Mouse (Mus musculus) thymus, postnatal 0 days (tissue): Measurements from ENCODE around the gene Mtrf1. TPM values are rescaled to one million over a fixed set of nuclear protein-coding genes. Genes with fewer than 3 reads are reported as not detected.
"Not testable (repeated sequence)": the region's sequence is repeated elsewhere in the genome, so short reads cannot be mapped to it uniquely, and the experiment has no call there.

Source experiments
- DNase-seq: peaks from one replicate; pipeline ENCODE4 v3.0.0-alpha.2; 2015; ENCODE audit warnings: low spot score
- polyA plus RNA-seq: library from polyadenylated mRNA; unstranded; fragments of >200 nt; fragmentation: Nextera tagmentation; extraction: Ambion mirVana; gene quantifications from 2 replicates; pipeline ENCODE4 v1.2.1, GENCODE M21; 2015

Gene Mtrf1
- polyA plus RNA-seq, 1 experiment from 2014 or later, result 9.4 TPM

DNA sequence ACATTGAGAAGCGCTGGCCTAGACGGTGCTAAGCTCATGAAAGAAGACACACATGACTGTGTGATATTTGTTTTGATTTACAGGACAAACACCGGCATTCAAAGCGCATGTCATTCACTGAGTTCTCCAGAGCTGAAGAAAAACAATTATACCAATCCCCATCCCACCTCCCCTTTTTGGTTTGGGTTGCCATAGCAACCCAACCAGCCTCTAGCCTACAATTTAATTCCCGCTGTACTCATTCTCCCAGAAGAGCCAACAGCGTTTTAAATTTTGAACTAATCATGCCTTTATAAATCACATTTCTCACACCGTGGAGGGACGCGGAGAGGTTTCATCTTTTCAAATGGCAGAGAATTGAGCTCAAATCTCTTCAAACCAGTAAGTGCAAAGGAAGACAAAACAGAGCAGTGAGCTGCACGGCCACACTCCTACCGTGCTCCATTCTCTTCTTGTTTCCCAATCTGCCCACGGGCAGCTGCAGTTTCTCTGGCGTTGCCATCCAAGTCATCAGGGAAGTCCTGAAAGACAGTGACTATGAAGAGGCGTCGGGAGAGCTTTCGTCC lies 47.6 kb downstream of the Mtrf1 start:
- no peak for DNase-seq

DNA sequence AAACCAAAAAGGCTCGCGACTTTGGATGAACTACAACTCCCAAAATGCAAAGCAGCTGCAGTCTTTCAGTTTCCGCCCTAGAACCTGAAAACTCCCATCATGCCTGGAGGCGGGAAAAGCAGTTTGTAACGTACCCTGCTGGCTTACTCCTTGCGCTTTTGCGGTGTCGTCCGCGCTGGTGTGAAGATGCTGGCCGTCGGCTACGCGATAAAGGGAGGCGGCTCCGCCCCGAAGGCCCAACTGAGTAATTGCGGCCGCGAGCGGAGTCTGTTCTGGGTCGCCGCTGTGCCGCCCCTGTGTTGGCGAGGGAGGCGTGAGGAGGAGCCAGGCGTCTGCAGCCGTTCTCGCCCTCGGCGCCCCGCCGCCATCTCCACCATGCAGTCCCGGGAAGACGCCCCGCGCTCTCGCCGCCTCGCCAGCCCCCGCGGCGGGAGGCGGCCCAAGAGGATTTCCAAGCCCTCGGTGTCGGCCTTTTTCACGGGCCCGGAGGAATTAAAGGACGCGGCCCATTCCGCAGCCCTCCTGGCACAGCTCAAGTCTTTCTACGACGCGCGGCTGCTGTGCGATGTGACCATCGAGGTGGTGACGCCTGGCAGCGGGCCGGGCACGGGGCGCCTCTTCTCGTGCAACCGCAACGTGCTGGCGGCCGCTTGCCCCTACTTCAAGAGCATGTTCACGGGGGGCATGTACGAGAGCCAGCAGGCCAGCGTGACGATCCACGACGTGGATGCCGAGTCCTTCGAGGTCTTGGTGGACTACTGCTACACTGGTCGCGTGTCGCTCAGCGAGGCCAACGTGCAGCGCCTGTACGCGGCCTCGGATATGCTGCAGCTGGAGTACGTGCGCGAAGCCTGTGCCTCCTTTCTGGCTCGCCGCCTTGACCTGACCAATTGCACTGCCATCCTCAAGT lies 54.4 kb downstream of the Mtrf1 start, which contains the start of gene Kbtbd6:
Gene Kbtbd6 (plus strand): TSS at position 155 of the 910 bp plus-strand sequence.
- DNase-seq, result peak; percentile 90

DNA sequence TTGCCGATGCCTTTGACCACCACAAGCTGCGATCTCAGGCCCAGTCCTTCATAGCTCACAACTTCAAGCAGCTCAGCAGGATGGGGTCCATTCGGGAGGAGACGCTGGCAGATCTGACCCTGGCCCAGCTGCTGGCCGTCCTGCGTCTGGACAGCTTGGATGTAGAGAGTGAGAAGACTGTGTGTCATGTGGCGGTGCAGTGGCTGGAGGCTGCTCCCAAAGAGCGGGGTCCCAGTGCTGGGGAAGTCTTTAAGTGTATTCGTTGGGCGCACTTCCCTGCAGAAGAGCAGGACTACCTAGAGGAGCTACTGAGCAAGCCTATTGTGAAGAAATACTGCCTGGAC lies 55.0 kb downstream of the Mtrf1 start:
- DNase-seq, result not testable (repeated sequence)

DNA sequence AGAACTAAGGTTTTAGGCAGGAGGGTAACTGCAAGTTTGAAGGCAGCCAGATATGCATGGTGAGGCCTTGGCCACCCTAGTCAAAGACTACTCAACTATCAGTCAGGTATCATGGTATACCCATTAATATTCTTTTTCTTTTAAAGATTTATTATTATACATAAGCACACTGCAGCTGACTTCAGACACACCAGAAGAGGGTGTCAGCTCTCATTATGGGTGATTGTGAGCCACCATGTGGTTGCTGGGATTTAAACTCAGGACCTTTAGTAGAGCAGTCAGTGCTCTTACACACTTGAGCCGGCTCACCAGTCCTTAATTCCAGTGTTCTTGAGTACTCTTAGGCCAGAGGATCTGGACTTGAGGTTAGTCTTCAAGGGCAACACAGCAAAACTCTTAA lies 62.8 kb downstream of the Mtrf1 start:
- no peak for DNase-seq

DNA sequence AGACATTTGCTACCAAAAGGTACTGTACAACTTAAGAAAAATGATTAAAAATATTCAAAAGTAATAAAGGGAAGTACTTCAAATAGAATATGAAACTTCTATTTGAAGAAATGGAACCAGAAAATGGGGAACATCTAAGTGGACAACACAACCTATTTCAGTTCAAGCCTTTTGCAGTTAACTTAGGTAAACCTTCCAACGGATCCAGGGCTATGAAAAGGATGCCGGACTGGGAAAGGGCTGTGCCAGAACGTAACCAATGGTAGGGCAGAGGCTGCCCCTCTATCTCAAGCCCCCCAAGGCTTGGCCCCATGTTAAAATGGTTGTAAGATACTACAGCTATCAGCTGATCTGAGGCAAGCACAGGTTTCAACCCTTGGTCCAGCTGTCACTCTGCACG lies 63.4 kb downstream of the Mtrf1 start:
- DNase-seq, result no peak

DNA sequence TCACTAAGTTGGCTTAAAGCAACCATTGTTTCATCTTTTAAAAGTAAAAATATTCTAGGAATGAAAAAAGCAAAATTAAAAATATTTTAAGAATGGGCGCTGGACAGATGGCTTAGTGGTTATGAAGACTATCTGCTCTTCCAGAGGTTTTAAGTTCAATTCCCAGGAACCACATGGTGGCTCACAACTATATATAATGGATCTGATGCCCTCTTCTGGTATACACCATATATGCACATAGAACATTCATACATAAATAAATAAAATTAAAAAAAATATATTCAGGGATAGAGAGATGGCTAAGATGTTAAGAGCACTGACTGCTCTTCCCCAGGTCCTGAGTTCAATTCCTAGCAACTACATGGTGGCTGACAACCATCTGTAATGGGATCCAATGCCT lies 68.1 kb downstream of the Mtrf1 start:
- no peak for DNase-seq

DNA sequence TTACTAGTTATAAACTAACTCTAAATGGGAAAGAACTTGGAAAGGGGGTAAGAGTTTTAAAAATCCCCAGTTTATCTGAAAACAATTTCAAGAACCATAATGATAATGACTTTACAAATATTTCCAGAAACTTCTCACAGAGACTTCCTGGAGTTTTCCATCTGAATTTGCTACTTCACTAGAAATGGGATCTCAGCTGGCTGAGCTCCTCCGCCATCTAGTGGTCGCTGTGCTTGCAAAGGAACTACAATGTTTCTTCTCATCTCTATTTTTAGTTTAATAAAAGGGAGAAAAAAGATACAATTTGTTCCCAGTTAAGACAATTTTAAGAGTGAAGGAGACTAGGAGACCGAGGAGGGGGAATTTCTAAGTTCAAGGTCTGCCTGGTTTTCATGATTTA lies 70.0 kb downstream of the Mtrf1 start:
- peak; percentile 33 for DNase-seq

Other genes with a start within 250 kb of the Mtrf1 start
- gene Zfp957, start 150.4 kb upstream of the Mtrf1 start, polyA plus RNA-seq, result not detected in 2 replicates
- gene Rgcc, start 96.1 kb upstream of the Mtrf1 start, polyA plus RNA-seq, result 552 and 560 TPM in 2 replicates
- gene Naa16, start 7.0 kb upstream of the Mtrf1 start, polyA plus RNA-seq, result 59.5 and 72.6 TPM in 2 replicates
- gene Kbtbd7, start 28.7 kb downstream of the Mtrf1 start, polyA plus RNA-seq, result 7.2 and 7.6 TPM in 2 replicates
- gene Kbtbd6, start 54.1 kb downstream of the Mtrf1 start, polyA plus RNA-seq, result 5.6 and 6.6 TPM in 2 replicates
- 86.6 and 108 TPM in 2 replicates for gene Elf1, start 83.4 kb downstream of the Mtrf1 start, polyA plus RNA-seq
- gene Wbp4, start 83.7 kb downstream of the Mtrf1 start, polyA plus RNA-seq, result 45.7 and 49.9 TPM in 2 replicates
- gene Sugt1, start 189.9 kb downstream of the Mtrf1 start, polyA plus RNA-seq, result 130 and 131 TPM in 2 replicates